Mouse (Mus musculus) activated CD4-positive, CD25-positive, alpha-beta regulatory T cell, adult 4 months (primary cell): ENCODE data around the gene Bmp8b. TPM values are rescaled to one million over a fixed set of nuclear protein-coding genes. Genes with fewer than 3 reads are reported as not detected.
"Not testable (repeated sequence)": the region's sequence is repeated elsewhere in the genome, so short reads cannot be mapped to it uniquely, and the experiment has no call there.

Experiments used
- ATAC-seq: one replicate; pipeline ENCODE4 v1.8.0; 2017
- polyA plus RNA-seq, 2 experiments: library from polyadenylated mRNA; unstranded; fragments of 100-300 nt; shearing (Covaris generic); gene quantifications; one replicate each; pipeline ENCODE4 v1.2.1; 2017

Bmp8b gene
- polyA plus RNA-seq, 2 experiments from 2014 or later, result 0.20 TPM; not detected in 1

DNA sequence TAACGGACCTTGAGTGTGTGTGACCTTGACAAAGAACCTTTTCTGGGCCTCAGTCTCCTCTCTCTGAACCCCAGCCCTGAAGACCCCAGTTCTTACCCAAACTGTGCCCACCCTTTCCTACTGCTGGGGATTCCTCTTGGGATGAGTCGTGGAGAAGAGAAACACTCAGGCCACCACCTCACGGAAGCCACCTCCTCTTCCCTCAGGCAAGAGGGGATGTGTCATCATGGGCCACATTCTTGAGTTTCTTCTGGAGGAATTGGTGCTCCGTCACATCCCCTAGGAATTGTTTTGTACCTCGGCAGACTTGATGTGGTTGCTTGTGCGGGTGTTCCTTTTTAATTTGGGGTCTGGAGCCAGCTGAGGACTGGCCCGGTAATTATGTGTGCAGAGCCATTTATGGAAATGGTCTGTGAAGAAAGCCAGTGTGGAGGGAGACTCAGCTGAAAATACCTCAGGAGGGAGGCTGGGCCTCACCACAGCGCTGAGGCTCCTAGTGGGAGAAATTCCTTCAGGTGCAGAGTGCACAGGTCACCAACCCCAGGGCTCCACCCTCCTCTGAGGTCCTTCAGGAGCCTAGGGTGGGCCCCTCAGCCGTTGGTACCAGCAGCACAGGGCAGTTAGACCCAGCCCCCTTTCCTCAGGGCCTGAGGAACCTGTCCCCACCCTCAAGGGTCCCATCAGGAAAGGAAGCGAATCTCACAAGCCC is 6.5 kb downstream of the Bmp8b start:
- ATAC-seq, result not testable (repeated sequence)

- ATAC-seq, result no peak
Observed at GRCm38 (mm10) chr4:123112216-123112764, 7.3 kb downstream of the Bmp8b start.

- ATAC-seq, result not testable (repeated sequence)
Observed at GRCm38 (mm10) chr4:123114651-123115050, 9.7 kb downstream of the Bmp8b start.

GRCm38 (mm10) chr4:123116011-123116410 is 11.0 kb downstream of the Bmp8b start, which contains the start of gene Oxct2b:
Gene Oxct2b, plus strand, starts transcription at chr4:123116266.
- no peak for ATAC-seq

DNA sequence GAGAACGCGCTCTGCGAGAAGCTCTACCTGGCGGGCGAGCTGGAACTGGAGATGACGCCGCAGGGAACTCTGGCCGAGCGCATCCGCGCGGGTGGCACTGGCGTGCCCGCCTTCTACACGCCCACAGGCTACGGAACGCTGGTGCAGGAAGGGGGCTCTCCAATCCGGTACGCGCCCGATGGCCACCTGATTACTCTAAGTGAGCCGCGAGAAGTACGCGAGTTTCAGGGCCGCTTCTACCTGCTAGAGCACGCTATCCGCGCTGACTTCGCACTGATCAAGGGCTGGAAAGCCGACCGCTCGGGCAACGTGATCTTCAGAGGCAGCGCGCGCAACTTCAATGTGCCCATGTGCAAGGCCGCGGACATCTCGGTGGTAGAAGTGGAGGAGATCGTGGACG is 11.7 kb downstream of the Bmp8b start:
- ATAC-seq, result not testable (repeated sequence)

DNA sequence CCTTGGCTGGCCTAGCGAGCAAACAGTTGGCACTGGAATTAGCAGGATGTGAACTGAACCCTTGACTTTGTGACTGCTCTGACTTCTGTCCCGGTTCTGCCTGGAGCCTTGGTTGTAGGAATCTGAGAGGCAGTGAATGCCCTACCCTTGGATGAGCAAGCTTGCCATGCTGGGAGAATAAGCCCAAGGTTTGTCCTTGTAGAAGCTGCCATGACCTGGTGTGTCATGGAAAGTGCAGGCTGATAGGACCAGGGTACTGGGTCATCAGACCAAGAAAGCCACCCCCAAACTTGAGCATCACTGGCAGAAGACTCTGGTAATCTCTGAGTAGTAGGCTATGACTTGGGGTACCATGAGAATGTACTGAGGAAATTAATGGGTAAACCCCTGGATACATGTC is 16.3 kb downstream of the Bmp8b start:
- no peak for ATAC-seq

GRCm38 (mm10) chr4:123126626-123127025 is 21.7 kb downstream of the Bmp8b start:
- ATAC-seq, result no peak

- no peak for ATAC-seq
Observed at GRCm38 (mm10) chr4:123127051-123127450, 22.1 kb downstream of the Bmp8b start.

GRCm38 (mm10) chr4:123137551-123137950 is 32.6 kb downstream of the Bmp8b start:
- no peak for ATAC-seq

DNA sequence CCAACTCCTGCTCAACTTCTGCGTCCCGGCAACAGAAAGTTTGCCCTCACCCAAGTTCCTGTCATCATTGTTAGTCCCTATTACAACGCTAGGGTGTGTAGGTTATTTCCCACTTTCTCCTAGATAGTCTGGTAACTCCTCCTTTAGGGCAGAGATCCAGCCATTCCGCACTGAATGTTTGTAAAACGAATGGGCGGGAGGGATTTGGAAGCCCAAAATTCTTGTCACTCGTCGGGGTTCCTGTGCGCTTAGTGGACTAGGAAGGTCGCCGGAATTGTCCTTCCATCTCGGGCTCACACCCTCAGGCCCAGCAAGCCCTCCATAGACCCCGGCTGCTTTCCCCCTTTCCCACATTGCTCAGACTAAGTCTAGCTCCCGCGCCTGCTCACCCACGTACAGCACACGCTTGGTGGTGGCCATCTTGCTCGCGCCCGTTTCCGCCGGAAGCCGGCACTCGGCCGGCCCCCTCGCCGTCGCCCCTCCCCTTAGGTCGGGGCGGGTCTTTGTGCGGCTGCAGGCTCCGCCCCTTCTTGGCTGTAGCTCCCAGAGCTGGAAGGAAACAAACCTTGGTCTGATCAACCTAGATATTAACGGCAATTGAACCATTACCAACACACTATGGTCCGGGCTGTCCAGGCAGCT is 34.7 kb downstream of the Bmp8b start, which contains the start of gene Ppie:
Gene Ppie (minus strand): TSS at position 439 of the 642 bp plus-strand sequence.
- ATAC-seq, result peak; percentile 96

GRCm38 (mm10) chr4:123147446-123148150 is 42.6 kb downstream of the Bmp8b start:
- ATAC-seq, result peak; percentile 28

DNA sequence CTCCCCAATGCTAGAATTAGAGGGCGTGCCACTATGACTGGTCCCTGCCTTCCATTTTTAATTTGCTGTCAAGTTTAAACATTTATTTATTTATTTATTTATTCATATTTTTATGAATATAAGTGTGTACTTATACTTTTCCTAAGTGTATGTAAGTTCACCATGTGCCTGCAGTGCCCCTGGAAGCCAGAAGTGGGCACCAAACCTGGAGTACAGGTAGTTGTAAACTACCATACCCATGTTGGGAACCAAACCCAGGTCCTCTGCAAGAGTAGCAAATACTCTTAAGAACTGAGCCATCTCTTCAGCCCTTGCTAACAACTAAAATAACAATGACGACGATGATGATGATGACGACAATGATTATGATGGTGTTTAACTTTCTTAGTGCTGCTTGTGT is 47.0 kb downstream of the Bmp8b start:
- no peak for ATAC-seq

GRCm38 (mm10) chr4:123152976-123153375 is 48.0 kb downstream of the Bmp8b start:
- no peak for ATAC-seq

- ATAC-seq, result no peak
Observed at GRCm38 (mm10) chr4:123155004-123155403, 50.0 kb downstream of the Bmp8b start.

GRCm38 (mm10) chr4:123155427-123155826 is 50.5 kb downstream of the Bmp8b start:
- ATAC-seq, result no peak

DNA sequence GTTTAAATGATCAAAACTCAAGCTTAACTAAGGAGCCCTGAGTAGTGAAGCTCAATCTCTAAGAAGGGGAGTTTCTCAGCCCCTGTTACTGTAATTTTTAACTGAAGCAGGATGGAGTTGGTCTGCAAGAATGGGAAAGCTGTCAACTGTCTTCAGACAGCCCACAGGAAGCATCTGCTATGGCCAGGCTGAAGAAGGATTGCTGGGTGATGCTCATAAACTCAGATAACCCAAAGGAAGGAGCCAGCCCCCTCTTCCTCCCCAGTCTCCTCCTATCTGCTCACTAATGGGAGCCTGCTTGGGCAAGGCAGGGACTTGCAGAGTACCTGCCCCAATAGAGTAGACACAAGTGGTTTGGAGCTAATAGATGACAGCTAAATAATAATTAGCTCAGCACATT is 50.9 kb downstream of the Bmp8b start:
- ATAC-seq, result no peak

- no peak for ATAC-seq
Observed at GRCm38 (mm10) chr4:123160571-123160970, 55.6 kb downstream of the Bmp8b start.

DNA sequence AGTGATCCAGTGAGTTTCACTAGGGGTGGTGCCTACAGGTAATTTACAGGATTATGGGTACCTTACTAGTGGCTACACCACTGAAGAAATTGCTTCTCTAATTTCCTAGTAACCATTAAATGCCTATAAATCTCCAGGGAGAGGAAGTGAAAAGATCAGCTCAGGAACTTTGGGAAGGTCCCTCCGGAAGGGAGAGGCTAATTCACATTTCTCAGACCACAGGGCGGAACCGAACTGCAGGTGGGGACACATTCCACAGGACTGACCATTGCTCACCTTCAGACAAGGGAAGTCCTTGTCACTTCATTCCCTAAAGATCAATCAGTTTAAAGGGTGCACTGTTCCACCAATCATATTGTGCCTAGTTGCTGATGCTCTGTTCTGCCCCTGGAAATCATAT is 56.3 kb downstream of the Bmp8b start:
- ATAC-seq, result not testable (repeated sequence)

DNA sequence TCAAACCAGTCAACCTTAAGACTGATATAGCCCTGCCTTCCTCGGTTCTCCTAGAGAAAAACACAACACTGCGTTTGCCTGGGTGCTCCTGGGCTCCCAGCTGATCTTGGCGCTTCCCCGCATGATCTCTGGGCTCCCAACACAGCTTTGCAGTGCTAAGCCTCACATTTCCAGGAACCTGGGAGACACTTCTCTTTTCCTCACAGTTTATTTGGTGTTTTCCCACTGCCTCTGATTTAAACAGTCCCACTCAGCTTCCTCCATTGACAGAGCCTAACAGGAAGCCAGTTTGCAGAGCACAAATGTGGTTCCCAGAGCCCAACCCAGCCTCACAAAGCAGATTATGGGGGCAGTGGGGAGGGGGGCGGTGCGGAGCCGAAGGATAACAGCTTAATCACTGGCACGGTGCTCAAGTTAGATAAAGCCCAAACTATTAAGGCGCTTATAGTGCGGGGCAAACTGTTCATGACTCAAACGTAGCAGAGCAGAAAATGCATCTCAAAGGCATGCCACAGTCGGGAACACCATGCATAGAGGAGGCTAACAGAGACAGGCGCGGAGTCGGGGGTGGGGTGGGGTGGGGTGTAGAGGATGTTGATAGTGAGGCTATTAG is 57.4 kb downstream of the Bmp8b start:
- ATAC-seq, result no peak

DNA sequence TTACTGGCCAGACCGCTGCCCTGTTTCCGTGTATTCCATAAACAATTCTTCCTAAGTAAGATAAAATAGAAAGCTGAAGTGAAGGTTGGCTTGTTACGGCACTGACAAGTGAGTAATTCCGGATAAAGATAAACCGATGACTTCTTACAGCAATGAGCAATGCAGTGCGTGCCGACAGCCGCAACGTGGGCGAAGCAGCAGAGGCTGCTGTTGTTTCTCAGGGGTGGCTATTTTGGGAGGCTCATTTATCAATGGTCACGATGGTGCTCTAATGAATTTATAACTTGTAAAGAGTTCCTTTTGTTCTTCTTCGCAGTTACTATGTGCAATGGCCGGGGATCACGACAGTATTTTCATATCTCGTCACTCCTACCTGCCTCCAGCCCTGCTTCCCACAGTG is 59.2 kb downstream of the Bmp8b start:
- no peak for ATAC-seq

- ATAC-seq, result no peak
Observed at GRCm38 (mm10) chr4:123171811-123172210, 66.8 kb downstream of the Bmp8b start.
